Mouse (Mus musculus) megakaryocyte, embryonic 14.5 days (primary cell): ENCODE measurements at regions not wholly inside any gene's neighbourhood (a gene's known extent, or its start where the extent isn't known, plus 50 kb on each side); places are given as distances from the start of the nearest gene placed in this dataset.

Experiments used
- FLI1 ChIP-seq: IDR thresholded peaks from 2 replicates; pipeline ENCODE4 v1.6.1; 2012; ENCODE audit warnings: low read length, inconsistent platforms, mixed read lengths
- GATA1 ChIP-seq: IDR thresholded peaks from 3 replicates; pipeline ENCODE4 v1.6.1; 2012; ENCODE audit warnings: mixed read lengths, low read length, inconsistent platforms, borderline replicate concordance

GRCm38 (mm10) chr17:84074000-84074782 is 113.6 kb downstream of the Zfp36l2 start:
- TF ChIP-seq GATA1, result no peak
- no peak for TF ChIP-seq FLI1
